Comparison of ENCODE assay signal across 8 mouse cellular contexts in genomic region chr19:56776719-56777382, GRCm38 (mm10). TPM values are rescaled to one million over a fixed set of nuclear protein-coding genes. Genes with fewer than 3 reads are reported as not detected.
DNase-seq lines count a peak whose midpoint lies in the region; ATAC-seq and TF ChIP-seq lines count a peak whose summit lies in the region.

No protein-coding gene starts in this region.

- H3K4me2 ChIP-seq in midbrain, embryonic 16.5 days (ENCODE audit: low read length) = no peak overlapping the region
- no peak overlapping the region for H3K4me2 ChIP-seq in forebrain, embryonic 16.5 days (ENCODE audit: low read length)
- H3K4me2 ChIP-seq in hindbrain, postnatal 0 days (ENCODE audit: low read depth, low read length) = no peak overlapping the region
- H3K4me2 ChIP-seq in myocyte (ENCODE audit: low read depth) = peak overlapping the region; percentile 31

- peak; percentile 84 for TF ChIP-seq CTCF in hindbrain, postnatal 0 days (IDR thresholded peaks at IDR 0.05; ENCODE audit: low read depth)

- peak; percentile 43 for DNase-seq in midbrain, embryonic 10.5 days (ENCODE audit: low spot score)
- DNase-seq in adrenal gland, postnatal 36 days = peak; percentile 63 to 68
- peak; percentile 78 for DNase-seq in hindbrain, postnatal 0 days (ENCODE audit: low spot score)
- peak; percentile 47 for DNase-seq in limb, embryonic 10.5 days (ENCODE audit: low spot score)
- DNase-seq in thymus, postnatal 36 days = peak; percentile 19 to 29

- no peak overlapping the region for H3K9ac ChIP-seq in midbrain, embryonic 16.5 days (ENCODE audit: low read depth, low read length)
- no peak overlapping the region for H3K9ac ChIP-seq in forebrain, embryonic 16.5 days (replicated peaks; ENCODE audit: low read depth, low read length)
- no peak overlapping the region for H3K9ac ChIP-seq in hindbrain, postnatal 0 days (replicated peaks; ENCODE audit: low read length)

- H3K27ac ChIP-seq in midbrain, embryonic 10.5 days (replicated peaks) = no peak overlapping the region
- H3K27ac ChIP-seq in midbrain, embryonic 16.5 days (ENCODE audit: low read length) = no peak overlapping the region
- H3K27ac ChIP-seq in forebrain, embryonic 16.5 days (ENCODE audit: low read length) = no peak overlapping the region
- H3K27ac ChIP-seq in hindbrain, postnatal 0 days = no peak overlapping the region
- H3K27ac ChIP-seq in limb, embryonic 10.5 days = no peak overlapping the region

- no peak overlapping the region for H3ac ChIP-seq in myocyte (ENCODE audit: control insufficient read depth, insufficient read length)

- TF ChIP-seq POLR2A in myocyte (IDR thresholded peaks at IDR 0.05; ENCODE audit: insufficient read length, low read depth) = no peak

- H3K36me3 ChIP-seq in midbrain, embryonic 10.5 days = no peaks in the 10 kb centered on the region
- H3K36me3 ChIP-seq in midbrain, embryonic 16.5 days (ENCODE audit: control insufficient read depth, insufficient read depth, low read length) = no peaks in the 10 kb centered on the region
- no peaks in the 10 kb centered on the region for H3K36me3 ChIP-seq in forebrain, embryonic 16.5 days (ENCODE audit: control insufficient read depth, insufficient read depth)
- no peaks in the 10 kb centered on the region for H3K36me3 ChIP-seq in hindbrain, postnatal 0 days (ENCODE audit: insufficient read depth, low read length)
- H3K36me3 ChIP-seq in limb, embryonic 10.5 days = no peaks in the 10 kb centered on the region
- no peaks in the 10 kb centered on the region for H3K36me3 ChIP-seq in myocyte (ENCODE audit: control insufficient read depth, insufficient read depth)

- no peaks in the 10 kb centered on the region for H3K9me3 ChIP-seq in midbrain, embryonic 10.5 days (replicated peaks)
- H3K9me3 ChIP-seq in midbrain, embryonic 16.5 days (replicated peaks; ENCODE audit: control insufficient read depth, low read length, poor library complexity, severe bottlenecking) = no peaks in the 10 kb centered on the region
- H3K9me3 ChIP-seq in forebrain, embryonic 16.5 days (ENCODE audit: control insufficient read depth, low read length) = no peaks in the 10 kb centered on the region
- no peaks in the 10 kb centered on the region for H3K9me3 ChIP-seq in hindbrain, postnatal 0 days (ENCODE audit: low read length)
- no peaks in the 10 kb centered on the region for H3K9me3 ChIP-seq in limb, embryonic 10.5 days (replicated peaks)

- H3K79me2 ChIP-seq in myocyte (ENCODE audit: control insufficient read depth, insufficient read depth) = no peaks in the 10 kb centered on the region

- 53% methylated on average over 16 of the region's 16 CpGs for WGBS in midbrain, embryonic 10.5 days
- WGBS in midbrain, embryonic 16.5 days = 43% methylated on average over 16 of the region's 16 CpGs
- WGBS in forebrain, embryonic 16.5 days = 48% methylated on average over 16 of the region's 16 CpGs
- WGBS in hindbrain, postnatal 0 days = 47% methylated on average over 16 of the region's 16 CpGs
- WGBS in limb, embryonic 10.5 days = 33% methylated on average over 16 of the region's 16 CpGs

- peaks cover 64% of the 10 kb centered on the region for H3K27me3 ChIP-seq in midbrain, embryonic 10.5 days (ENCODE audit: low read depth, poor library complexity, severe bottlenecking)
- peaks cover 3% of the 10 kb centered on the region for H3K27me3 ChIP-seq in midbrain, embryonic 16.5 days (ENCODE audit: control insufficient read depth, insufficient read depth, low read depth, low read length)
- H3K27me3 ChIP-seq in forebrain, embryonic 16.5 days (replicated peaks; ENCODE audit: control insufficient read depth, insufficient read depth, low read length) = peaks cover 11% of the 10 kb centered on the region
- H3K27me3 ChIP-seq in hindbrain, postnatal 0 days (ENCODE audit: insufficient read depth, low read length) = no peaks in the 10 kb centered on the region; the same call in 1 of the 2 replicates
- peaks cover 51% of the 10 kb centered on the region for H3K27me3 ChIP-seq in limb, embryonic 10.5 days (ENCODE audit: low read depth, poor library complexity, severe bottlenecking)
- no peaks in the 10 kb centered on the region for H3K27me3 ChIP-seq in myocyte (ENCODE audit: control insufficient read depth, insufficient read depth, insufficient read length)

- peaks cover 35% of the 10 kb centered on the region for H3K4me1 ChIP-seq in midbrain, embryonic 10.5 days
- H3K4me1 ChIP-seq in midbrain, embryonic 16.5 days (ENCODE audit: control insufficient read depth, insufficient read depth, low read length) = peaks cover 7% of the 10 kb centered on the region
- peaks cover 20% of the 10 kb centered on the region for H3K4me1 ChIP-seq in forebrain, embryonic 16.5 days (replicated peaks; ENCODE audit: control insufficient read depth, insufficient read depth, low read length)
- H3K4me1 ChIP-seq in hindbrain, postnatal 0 days (ENCODE audit: insufficient read depth, low read length) = peaks cover 7% of the 10 kb centered on the region; the same call in 1 of the 2 replicates
- H3K4me1 ChIP-seq in limb, embryonic 10.5 days = peaks cover 20% of the 10 kb centered on the region

- no peak overlapping the region for H3K4me3 ChIP-seq in midbrain, embryonic 10.5 days
- H3K4me3 ChIP-seq in midbrain, embryonic 16.5 days (ENCODE audit: low read depth, low read length) = no peak overlapping the region
- H3K4me3 ChIP-seq in forebrain, embryonic 16.5 days (replicated peaks; ENCODE audit: low read length) = no peak overlapping the region
- H3K4me3 ChIP-seq in hindbrain, postnatal 0 days (ENCODE audit: low read length) = no peak overlapping the region
- no peak overlapping the region for H3K4me3 ChIP-seq in limb, embryonic 10.5 days
- H3K4me3 ChIP-seq in myocyte = no peak overlapping the region

- ATAC-seq in midbrain, embryonic 16.5 days = no peak
- ATAC-seq in forebrain, embryonic 16.5 days = peak; percentile 61
- ATAC-seq in hindbrain, postnatal 0 days = peak; percentile 68; the same call in 1 of the 2 replicates

TF ChIP-seq in myocyte, 11 proteins besides CTCF, POLR2A, EP300 and RAD21:
- peak in 1 of 3 experiments; percentile 22 for TF ChIP-seq MYOD1 (IDR thresholded peaks at IDR 0.05; ENCODE audit: control insufficient read depth in 1 of 3, insufficient read length in 2 of 3, low read depth in 2 of 3)
- TF ChIP-seq USF1 (IDR thresholded peaks at IDR 0.05; ENCODE audit: low read depth) = no peak
- no peak for TF ChIP-seq POLR2AphosphoS2 (IDR thresholded peaks at IDR 0.05; ENCODE audit: insufficient read length, low read depth)
- TF ChIP-seq CEBPB (IDR thresholded peaks at IDR 0.05; ENCODE audit: insufficient read depth, poor library complexity, severe bottlenecking) = no peak
- TF ChIP-seq E2F4 (IDR thresholded peaks at IDR 0.05; ENCODE audit: insufficient read depth) = no peak
- no peak for TF ChIP-seq TCF12 (IDR thresholded peaks at IDR 0.05; ENCODE audit: insufficient read depth, poor library complexity, severe bottlenecking)
- peak in 1 of 3 experiments; percentile 7 for TF ChIP-seq MYOG (IDR thresholded peaks at IDR 0.05; ENCODE audit: control insufficient read depth in 1 of 3, insufficient read depth in 1 of 3, insufficient read length in 2 of 3, low read depth in 2 of 3)
- no peak for TF ChIP-seq SRF (IDR thresholded peaks at IDR 0.05; ENCODE audit: control insufficient read depth, insufficient read length, low read depth)
- TF ChIP-seq TCF3 (IDR thresholded peaks at IDR 0.05; ENCODE audit: insufficient read length, low read depth) = no peak
- no peak for TF ChIP-seq MAX (IDR thresholded peaks at IDR 0.05; ENCODE audit: low read depth)
- TF ChIP-seq REST (IDR thresholded peaks at IDR 0.05; ENCODE audit: insufficient read depth, insufficient read length) = no peak
TF ChIP-seq in myocyte: peak in this region for 2.

RNA-seq across cellular contexts. Expression of gene Ccdc186, which starts 45.1 kb away (rescaled TPM):
- polyA plus RNA-seq in midbrain, embryonic 10.5 days (2016; fragmentation: Nextera tagmentation; extraction: Ambion mirVana) = 15.4 and 17.6 TPM in 2 replicates
- polyA plus RNA-seq in midbrain, embryonic 16.5 days (2015; fragmentation: Nextera tagmentation; extraction: Ambion mirVana) = 22.2 and 27.3 TPM in 2 replicates
- 10 to 100 TPM; 22.9 to 27.2 TPM for total RNA-seq in adrenal gland, postnatal 36 days (2021)
- 28.4 and 35.2 TPM in 2 replicates for polyA plus RNA-seq in forebrain, embryonic 16.5 days (2015; fragmentation: Nextera tagmentation; extraction: Ambion mirVana)
- total RNA-seq in hindbrain, postnatal 0 days (2014; rRNA removed) = 11.7 and 12.4 TPM in 2 replicates
- 21.7 and 22.7 TPM in 2 replicates for polyA plus RNA-seq in hindbrain, postnatal 0 days (2015; fragmentation: Nextera tagmentation; extraction: Ambion mirVana)
- polyA plus RNA-seq in limb, embryonic 10.5 days (2016; fragmentation: Nextera tagmentation; extraction: Ambion mirVana) = 11.5 and 15.9 TPM in 2 replicates
- 5.5 TPM for polyA plus RNA-seq in myocyte (2012; fragmentation: generic; extraction: Trizol)

RNA-seq across cellular contexts. Expression of gene Tdrd1, which starts 49.2 kb away (rescaled TPM):
- 0.32 TPM in 2 replicates for polyA plus RNA-seq in midbrain, embryonic 10.5 days (2016; fragmentation: Nextera tagmentation; extraction: Ambion mirVana)
- 0.98 and 1.1 TPM in 2 replicates for polyA plus RNA-seq in midbrain, embryonic 16.5 days (2015; fragmentation: Nextera tagmentation; extraction: Ambion mirVana)
- total RNA-seq in adrenal gland, postnatal 36 days (2021) = under 1 TPM; 0.07 to 0.10 TPM
- polyA plus RNA-seq in forebrain, embryonic 16.5 days (2015; fragmentation: Nextera tagmentation; extraction: Ambion mirVana) = 0.75 and 1.0 TPM in 2 replicates
- total RNA-seq in hindbrain, postnatal 0 days (2014; rRNA removed) = 0.94 and 1.0 TPM in 2 replicates
- polyA plus RNA-seq in hindbrain, postnatal 0 days (2015; fragmentation: Nextera tagmentation; extraction: Ambion mirVana) = 0.68 and 0.81 TPM in 2 replicates
- 0.84 and 0.98 TPM in 2 replicates for polyA plus RNA-seq in limb, embryonic 10.5 days (2016; fragmentation: Nextera tagmentation; extraction: Ambion mirVana)
- not detected for polyA plus RNA-seq in myocyte (2012; fragmentation: generic; extraction: Trizol)

RNA-seq across cellular contexts. Expression of gene Adrb1, which starts 54.9 kb away (rescaled TPM):
- 0.09 and 0.19 TPM in 2 replicates for polyA plus RNA-seq in midbrain, embryonic 10.5 days (2016; fragmentation: Nextera tagmentation; extraction: Ambion mirVana)
- 1.0 and 1.3 TPM in 2 replicates for polyA plus RNA-seq in midbrain, embryonic 16.5 days (2015; fragmentation: Nextera tagmentation; extraction: Ambion mirVana)
- 1 to 10 TPM; 2.9 to 4.1 TPM for total RNA-seq in adrenal gland, postnatal 36 days (2021)
- polyA plus RNA-seq in forebrain, embryonic 16.5 days (2015; fragmentation: Nextera tagmentation; extraction: Ambion mirVana) = 1.4 and 2.2 TPM in 2 replicates
- 3.2 and 7.0 TPM in 2 replicates for total RNA-seq in hindbrain, postnatal 0 days (2014; rRNA removed)
- polyA plus RNA-seq in hindbrain, postnatal 0 days (2015; fragmentation: Nextera tagmentation; extraction: Ambion mirVana) = 1.7 and 2.1 TPM in 2 replicates
- polyA plus RNA-seq in limb, embryonic 10.5 days (2016; fragmentation: Nextera tagmentation; extraction: Ambion mirVana) = 0.16 TPM in 1 of 2 replicates, not detected in the other
- 0.60 TPM for polyA plus RNA-seq in myocyte (2012; fragmentation: generic; extraction: Trizol)

Comparison
In these comparisons a context has a peak if more than half of its experiments do, and no peak if none do; other contexts are left out.
1. DNase-seq: peak in every context shown above with its lines; median percentile 78 in hindbrain, postnatal 0 days; 66 in adrenal gland, postnatal 36 days; 47 in limb, embryonic 10.5 days; 43 in midbrain, embryonic 10.5 days; 24 in thymus, postnatal 36 days.